Mouse (Mus musculus) cerebellum, adult 18-20 months (tissue): Measurements from ENCODE around the gene Rfx5.
"Not testable (repeated sequence)": the region's sequence is repeated elsewhere in the genome, so short reads cannot be mapped to it uniquely, and the experiment has no call there.

ENCODE experiments used
- DNase-seq, 2 experiments: peaks; one replicate each; pipeline ENCODE4 v3.0.0; 2021

The Rfx5 gene

GRCm38 (mm10) chr3:94953764-94954616 lies at the start of gene Rfx5:
Rfx5 (plus strand) TSS chr3:94954075.
- DNase-seq: peak; percentile 91 to 98

GRCm38 (mm10) chr3:94904759-94905158 lies 49.1 kb upstream of the Rfx5 start:
- DNase-seq: not testable (repeated sequence)

GRCm38 (mm10) chr3:94906482-94906881 lies 47.4 kb upstream of the Rfx5 start:
- DNase-seq: no peak

- DNase-seq: no peak
These were observed 42.7 kb upstream of the Rfx5 start for GRCm38 (mm10) chr3:94911050-94911693.

- DNase-seq: no peak
These were observed 40.1 kb upstream of the Rfx5 start for GRCm38 (mm10) chr3:94913801-94914200.

GRCm38 (mm10) chr3:94915903-94916741 lies 37.8 kb upstream of the Rfx5 start:
- no peak for DNase-seq

GRCm38 (mm10) chr3:94917816-94918361 lies 36.0 kb upstream of the Rfx5 start:
- no peak for DNase-seq

- DNase-seq: no peak
These were observed 35.0 kb upstream of the Rfx5 start for GRCm38 (mm10) chr3:94918845-94919244.

- DNase-seq: no peak
These were observed 32.8 kb upstream of the Rfx5 start for GRCm38 (mm10) chr3:94921104-94921503.

- DNase-seq: no peak
These were observed 31.5 kb upstream of the Rfx5 start for GRCm38 (mm10) chr3:94922333-94922732.

- no peak for DNase-seq
These were observed 29.2 kb upstream of the Rfx5 start for GRCm38 (mm10) chr3:94924688-94925087.

GRCm38 (mm10) chr3:94926301-94926736 lies 27.6 kb upstream of the Rfx5 start:
- not testable (repeated sequence) for DNase-seq

- DNase-seq: not testable (repeated sequence)
These were observed 24.9 kb upstream of the Rfx5 start for GRCm38 (mm10) chr3:94928979-94929378.

- DNase-seq: not testable (repeated sequence)
These were observed 23.2 kb upstream of the Rfx5 start for GRCm38 (mm10) chr3:94930386-94931266.

GRCm38 (mm10) chr3:94931427-94932082 lies 22.3 kb upstream of the Rfx5 start:
- DNase-seq: not testable (repeated sequence)

- not testable (repeated sequence) for DNase-seq
These were observed 21.6 kb upstream of the Rfx5 start for GRCm38 (mm10) chr3:94932279-94932678.

GRCm38 (mm10) chr3:94932809-94933564 lies 20.9 kb upstream of the Rfx5 start, which contains the start of gene Selenbp1:
Selenbp1 (plus strand) TSS chr3:94933056.
- peak; percentile 26 to 27 for DNase-seq

GRCm38 (mm10) chr3:94933604-94934003 lies 20.3 kb upstream of the Rfx5 start:
- DNase-seq: not testable (repeated sequence)

GRCm38 (mm10) chr3:94934564-94934963 lies 19.3 kb upstream of the Rfx5 start:
- DNase-seq: not testable (repeated sequence)

GRCm38 (mm10) chr3:94935332-94935731 lies 18.5 kb upstream of the Rfx5 start:
- not testable (repeated sequence) for DNase-seq
